Mouse (Mus musculus) forebrain, embryonic 13.5 days (tissue): Measurements from ENCODE around the gene Mrpl21. TPM values are rescaled to one million over a fixed set of nuclear protein-coding genes. Genes with fewer than 3 reads are reported as not detected.

Experiments used
- ATAC-seq: fragments of 200-750 bp; cut with Nextera tagmentation; 2 replicates; pipeline ENCODE4 v1.8.0; 2017
- H3K27ac ChIP-seq: fragments of 300-500 bp; sonication (generic); 2 replicates; pipeline ENCODE4 v1.5.1; 2015; ENCODE audit warnings: inconsistent platforms, mild to moderate bottlenecking, moderate library complexity
- H3K27me3 ChIP-seq: fragments of 300-500 bp; sonication (generic); 2 replicates; pipeline ENCODE4 v1.6.1; 2015; ENCODE audit warnings: mild to moderate bottlenecking, inconsistent platforms
- H3K36me3 ChIP-seq: fragments of 300-500 bp; sonication (generic); 2 replicates; pipeline ENCODE4 v1.6.1; 2015; ENCODE audit warnings: mild to moderate bottlenecking, inconsistent platforms; ENCODE audit not compliant: poor library complexity, severe bottlenecking
- H3K4me1 ChIP-seq: fragments of 300-500 bp; sonication (generic); 2 replicates; pipeline ENCODE4 v1.6.1; 2015; ENCODE audit warnings: inconsistent platforms
- H3K4me2 ChIP-seq: fragments of 300-500 bp; sonication (generic); 2 replicates; pipeline ENCODE4 v1.6.1; 2015; ENCODE audit warnings: inconsistent platforms, mild to moderate bottlenecking, moderate library complexity
- H3K4me3 ChIP-seq: fragments of 300-500 bp; sonication (generic); 2 replicates; pipeline ENCODE4 v1.5.1; 2015; ENCODE audit warnings: mild to moderate bottlenecking, inconsistent platforms
- H3K9ac ChIP-seq: fragments of 300-500 bp; sonication (generic); 2 replicates; pipeline ENCODE4 v1.6.1; 2015; ENCODE audit warnings: mild to moderate bottlenecking, inconsistent platforms
- H3K9me3 ChIP-seq: fragments of 300-500 bp; sonication (generic); replicated peaks from 2 replicates; pipeline ENCODE4 v1.6.1; 2016; ENCODE audit warnings: inconsistent platforms
- WGBS: fragments of 180-500 bp; shearing (Covaris S2); methylation state at CpG from one replicate; pipeline ENCODE4 v1.1.7; 2015; 5-methylcytosine and 5-hydroxymethylcytosine counted together
- polyA plus RNA-seq: library from polyadenylated mRNA; unstranded; fragments of >200 nt; fragmentation: Nextera tagmentation; extraction: Ambion mirVana; gene quantifications from 2 replicates; pipeline ENCODE4 v1.2.1, GENCODE M21; 2015

Gene Mrpl21
- polyA plus RNA-seq, 1 experiment from 2014 or later = 133 TPM

DNA sequence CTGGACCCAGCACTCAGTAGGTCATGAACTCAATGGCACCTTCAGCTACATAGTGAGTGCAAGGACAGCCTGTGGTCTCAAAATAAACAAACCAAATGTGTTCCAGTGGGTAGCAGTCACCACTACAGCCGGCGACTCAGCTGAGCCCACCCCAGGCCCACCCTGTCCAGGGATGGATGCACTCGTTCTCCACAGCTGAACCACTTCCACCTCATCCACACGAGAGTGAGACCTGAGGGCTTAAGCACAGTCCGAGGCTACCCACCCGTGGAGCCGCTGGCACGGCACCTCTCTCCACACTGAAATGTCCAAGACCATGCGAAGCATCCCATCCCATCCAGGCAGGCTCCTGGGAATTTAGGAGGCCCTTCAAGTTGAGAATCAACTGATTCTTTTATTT is 13.4 kb upstream of the Mrpl21 start:
- H3K27me3 ChIP-seq = no peaks in the 10 kb centered on the region
- H3K36me3 ChIP-seq = peaks cover 99% of the 10 kb centered on the region
- H3K4me3 ChIP-seq = no peak overlapping the region
- H3K27ac ChIP-seq = no peak overlapping the region
- H3K9ac ChIP-seq = no peak overlapping the region
- no peaks in the 10 kb centered on the region for H3K4me1 ChIP-seq
- ATAC-seq = no peak
- 89% methylated on average over 9 of the region's 9 CpGs for WGBS
- H3K9me3 ChIP-seq = no peaks in the 10 kb centered on the region
- no peak overlapping the region for H3K4me2 ChIP-seq

DNA sequence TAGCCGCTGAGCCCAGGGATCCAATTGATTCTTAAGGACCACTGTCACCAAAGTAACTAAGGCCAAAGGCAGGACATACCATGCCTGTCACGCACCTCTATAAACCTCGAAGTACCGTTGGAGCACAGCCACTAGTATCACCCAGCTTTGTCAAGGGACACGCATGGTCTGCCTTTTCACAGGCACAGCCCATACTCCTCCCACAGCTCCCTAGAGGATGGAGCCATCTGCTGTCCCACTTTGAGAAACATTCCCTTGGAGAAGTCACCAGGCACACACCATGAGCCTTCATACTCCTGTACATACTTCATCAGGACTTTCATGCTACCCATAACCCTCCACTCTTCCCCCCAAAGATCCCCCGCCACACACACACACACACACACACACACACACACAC is 12.9 kb upstream of the Mrpl21 start:
- ATAC-seq = no peak
- H3K9me3 ChIP-seq = no peaks in the 10 kb centered on the region
- H3K36me3 ChIP-seq = peaks cover 99% of the 10 kb centered on the region
- WGBS = 99% methylated on average over 6 of the region's 6 CpGs
- no peak overlapping the region for H3K9ac ChIP-seq
- H3K27ac ChIP-seq = no peak overlapping the region
- no peaks in the 10 kb centered on the region for H3K27me3 ChIP-seq
- no peak overlapping the region for H3K4me2 ChIP-seq
- no peak overlapping the region for H3K4me3 ChIP-seq
- no peaks in the 10 kb centered on the region for H3K4me1 ChIP-seq

DNA sequence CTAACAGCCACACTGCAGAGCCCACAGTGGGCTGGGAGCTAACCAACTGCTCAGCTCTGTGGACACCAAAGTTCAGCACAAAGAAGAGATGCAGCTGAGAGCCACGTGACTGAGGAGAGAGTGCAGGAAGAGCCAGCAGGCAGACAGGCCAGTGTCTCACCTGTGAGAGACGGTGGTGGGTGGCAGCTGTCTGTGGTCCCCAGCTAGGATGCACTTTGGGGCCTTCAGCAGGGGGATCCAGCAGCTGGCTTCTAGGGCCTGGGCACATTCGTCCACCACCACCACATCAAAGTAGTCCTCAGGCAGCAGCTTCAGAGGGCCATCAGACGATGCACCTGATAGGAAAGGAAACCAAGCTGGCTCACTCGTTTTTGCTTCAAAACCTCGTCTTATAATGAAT is 11.3 kb upstream of the Mrpl21 start:
- H3K4me3 ChIP-seq = no peak overlapping the region
- H3K27me3 ChIP-seq = no peaks in the 10 kb centered on the region
- no peaks in the 10 kb centered on the region for H3K4me1 ChIP-seq
- no peak overlapping the region for H3K27ac ChIP-seq
- H3K9ac ChIP-seq = no peak overlapping the region
- peaks cover 99% of the 10 kb centered on the region for H3K36me3 ChIP-seq
- no peaks in the 10 kb centered on the region for H3K9me3 ChIP-seq
- WGBS = 93% methylated on average over 6 of the region's 6 CpGs
- H3K4me2 ChIP-seq = no peak overlapping the region
- no peak for ATAC-seq

DNA sequence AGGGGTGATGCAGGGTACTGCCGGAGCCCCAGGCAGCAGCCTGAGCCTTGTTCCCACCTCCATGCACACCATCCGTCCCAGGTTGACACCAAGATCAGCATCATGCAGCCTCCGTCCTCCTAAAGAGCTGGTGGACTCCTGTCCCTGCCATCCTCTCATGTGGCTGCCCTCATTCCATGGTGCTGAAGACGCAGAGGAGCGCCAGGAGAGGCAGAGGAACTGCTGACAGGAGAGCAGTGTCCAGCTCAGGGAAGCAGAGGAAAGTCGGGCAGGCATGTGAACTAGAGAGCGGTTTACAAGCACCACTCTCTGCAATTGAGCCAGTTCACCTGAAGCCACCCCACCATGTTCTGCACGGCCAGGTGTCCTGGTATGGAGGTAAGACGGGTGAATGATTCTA is 9.4 kb upstream of the Mrpl21 start:
- no peak for ATAC-seq
- 95% methylated on average over 9 of the region's 9 CpGs for WGBS
- H3K27me3 ChIP-seq = no peaks in the 10 kb centered on the region

DNA sequence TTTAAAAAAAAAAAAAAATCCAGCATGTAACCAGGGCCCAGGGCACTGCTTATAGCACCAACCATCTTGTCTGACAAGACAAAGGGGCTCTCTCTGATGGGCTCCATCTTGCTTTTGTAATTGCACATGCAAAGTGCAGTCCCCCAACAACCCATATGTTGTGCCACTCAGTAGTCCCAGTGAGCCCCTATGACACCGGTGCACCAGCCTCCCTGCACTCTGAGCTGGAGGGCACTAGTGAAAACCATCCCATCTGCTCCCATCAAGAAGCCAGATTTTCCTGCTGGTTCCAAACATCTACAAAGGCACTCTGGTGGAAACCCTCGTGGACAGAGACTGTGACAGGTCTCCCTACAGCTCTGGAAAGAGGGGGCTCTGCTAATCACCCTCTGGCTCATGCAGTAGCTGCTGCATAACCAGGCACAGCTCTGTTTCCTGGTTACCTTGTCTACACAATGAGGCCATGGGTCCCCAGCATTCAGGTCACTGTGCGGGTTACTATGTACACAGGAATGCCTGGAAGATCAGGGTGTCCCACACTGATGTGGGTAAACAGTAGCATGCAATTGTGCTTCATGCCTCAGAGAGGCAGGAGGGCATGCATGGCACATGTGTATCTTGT is 6.8 kb upstream of the Mrpl21 start:
- Histone ChIP-seq H3K4me2 (no peak overlapping the region), H3K9ac (no peak overlapping the region), H3K4me3 (no peak overlapping the region), H3K27me3 (no peaks in the 10 kb centered on the region), H3K4me1 (no peaks in the 10 kb centered on the region), H3K27ac (no peak overlapping the region), H3K36me3 (peaks cover 91% of the 10 kb centered on the region), H3K9me3 (no peaks in the 10 kb centered on the region)
- ATAC-seq = no peak
- WGBS = 86% methylated on average over 3 of the region's 3 CpGs

More for the DNA sequence above, 9.4 kb upstream of the Mrpl21 start:
- Histone ChIP-seq H3K9ac (no peak overlapping the region), H3K36me3 (peaks cover 97% of the 10 kb centered on the region), H3K4me3 (no peak overlapping the region), H3K27ac (no peak overlapping the region), H3K4me2 (no peak overlapping the region), H3K9me3 (no peaks in the 10 kb centered on the region), H3K4me1 (no peaks in the 10 kb centered on the region)

DNA sequence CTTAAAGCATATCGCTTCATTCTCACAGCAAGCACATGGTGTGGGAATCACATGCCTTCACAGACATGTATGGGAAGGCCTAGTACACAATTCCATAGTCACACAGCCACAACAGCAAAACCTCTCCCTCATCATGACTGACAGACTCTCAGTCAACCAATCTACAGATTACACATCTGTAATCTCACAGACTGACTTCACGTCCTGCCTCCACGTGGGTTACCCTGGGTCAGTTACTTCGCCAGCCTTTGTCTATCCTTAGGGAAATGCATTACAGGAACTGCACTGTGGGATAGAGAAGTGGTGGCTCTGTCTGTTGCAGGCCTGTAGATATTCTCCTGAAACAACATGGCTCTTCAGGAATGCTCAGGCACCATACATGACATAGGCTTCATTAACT is 815 bp upstream of the Mrpl21 start:
- peak overlapping the region; percentile 81 for H3K4me2 ChIP-seq
- ATAC-seq = no peak
- no peaks in the 10 kb centered on the region for H3K9me3 ChIP-seq
- peak overlapping the region; percentile 82 for H3K4me3 ChIP-seq
- peaks cover 20% of the 10 kb centered on the region for H3K4me1 ChIP-seq
- H3K9ac ChIP-seq = peak overlapping the region; percentile 84
- H3K36me3 ChIP-seq = peaks cover 55% of the 10 kb centered on the region
- no peaks in the 10 kb centered on the region for H3K27me3 ChIP-seq
- WGBS = 84% methylated on average over 4 of the region's 4 CpGs
- H3K27ac ChIP-seq = no peak overlapping the region

DNA sequence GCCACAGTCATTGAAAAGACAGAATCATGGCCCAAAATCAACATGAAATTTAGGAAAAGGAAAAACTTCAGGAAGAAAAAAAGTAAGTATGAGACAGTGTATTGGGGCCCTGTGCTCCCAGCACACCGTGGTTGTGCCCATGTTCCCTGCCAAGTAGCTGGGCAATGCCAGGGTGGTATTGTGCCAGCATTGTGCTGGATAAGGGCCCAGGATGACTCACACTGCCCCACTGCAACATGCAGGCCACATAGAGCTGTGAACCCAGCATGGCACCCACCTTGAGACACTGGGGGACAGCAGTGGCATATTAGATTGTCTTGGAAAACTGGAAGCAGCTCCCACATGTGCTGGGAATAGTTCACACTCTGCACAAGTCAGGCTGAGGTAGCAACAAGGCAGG is 6.3 kb downstream of the Mrpl21 start:
- no peak overlapping the region for H3K4me3 ChIP-seq
- H3K27ac ChIP-seq = no peak overlapping the region
- ATAC-seq = no peak
- no peaks in the 10 kb centered on the region for H3K27me3 ChIP-seq
- peaks cover under 1% of the 10 kb centered on the region; the same call in 1 of the 2 replicates for H3K4me1 ChIP-seq
- no peak overlapping the region for H3K4me2 ChIP-seq
- WGBS = 96% methylated on average over 1 of the region's 1 CpGs
- peaks cover 70% of the 10 kb centered on the region for H3K36me3 ChIP-seq
- H3K9ac ChIP-seq = no peak overlapping the region
- H3K9me3 ChIP-seq = no peaks in the 10 kb centered on the region

DNA sequence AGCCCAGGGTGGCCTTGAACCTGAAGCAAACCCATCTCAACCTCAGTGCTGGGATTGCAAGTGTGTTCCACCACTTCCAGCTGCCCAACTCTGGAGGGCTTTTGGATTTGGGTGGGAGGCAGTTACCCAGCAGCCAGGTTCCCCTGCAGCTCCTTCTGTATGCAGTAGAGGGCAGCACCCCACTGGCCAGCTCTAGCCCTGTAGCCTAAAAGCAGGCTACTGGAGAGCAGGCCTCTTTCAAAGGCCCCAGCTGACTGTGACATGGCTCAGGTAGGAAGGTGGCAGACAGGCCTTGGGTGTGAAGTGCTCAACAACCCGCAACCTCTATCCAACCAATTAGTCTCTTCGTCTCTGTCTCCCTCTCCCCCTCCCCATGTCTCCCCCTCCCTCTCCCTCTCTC is 9.3 kb downstream of the Mrpl21 start:
- WGBS = 79% methylated on average over 2 of the region's 2 CpGs
- no peak overlapping the region for H3K4me2 ChIP-seq
- H3K9ac ChIP-seq = no peak overlapping the region
- peaks cover 53% of the 10 kb centered on the region for H3K36me3 ChIP-seq
- no peak overlapping the region for H3K4me3 ChIP-seq
- peak; percentile 55 for ATAC-seq
- H3K27ac ChIP-seq = no peak overlapping the region
- H3K9me3 ChIP-seq = no peaks in the 10 kb centered on the region
- H3K4me1 ChIP-seq = no peaks in the 10 kb centered on the region
- no peaks in the 10 kb centered on the region for H3K27me3 ChIP-seq

DNA sequence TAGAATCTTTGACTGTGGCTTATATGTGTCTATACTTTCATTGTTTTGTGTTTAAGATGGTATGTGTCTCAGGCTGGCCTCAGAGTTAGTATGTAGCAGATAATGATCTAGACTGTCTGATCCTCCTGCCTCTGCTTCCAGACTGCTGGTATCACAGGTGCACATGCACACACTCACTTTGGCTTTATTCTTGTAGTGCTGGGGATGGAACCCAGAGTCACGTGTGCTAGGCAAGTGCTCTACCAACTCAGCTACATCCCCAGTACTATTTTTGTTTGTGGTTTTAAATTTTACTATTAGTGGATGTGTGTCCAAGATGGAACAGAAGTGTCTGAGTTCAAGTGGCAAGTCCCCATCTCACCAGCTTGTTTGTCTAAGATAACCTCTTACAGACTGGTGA is 10.3 kb downstream of the Mrpl21 start:
- WGBS = 95% methylated on average over 1 of the region's 1 CpGs

DNA sequence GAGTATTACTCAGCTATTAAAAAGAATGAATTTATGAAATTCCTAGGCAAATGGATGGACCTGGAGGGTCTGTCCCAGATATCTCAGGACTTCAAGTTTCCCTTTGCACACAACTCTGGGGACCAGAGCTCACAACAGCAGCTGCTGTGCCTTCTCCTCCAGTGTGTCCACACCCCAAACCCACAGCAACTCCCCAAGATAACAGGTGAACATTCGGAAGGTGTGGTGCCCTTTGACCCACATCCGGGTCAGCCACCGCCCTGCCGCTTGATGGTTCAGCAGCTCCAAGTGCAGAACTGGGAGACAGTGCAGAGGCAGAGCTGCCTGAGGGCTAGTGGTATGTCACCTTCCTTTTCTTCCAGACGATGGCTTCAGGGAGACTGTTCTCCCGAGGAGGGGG is 12.5 kb downstream of the Mrpl21 start:
- Histone ChIP-seq H3K36me3 (peaks cover 29% of the 10 kb centered on the region), H3K4me1 (no peaks in the 10 kb centered on the region), H3K9me3 (no peaks in the 10 kb centered on the region), H3K4me3 (no peak overlapping the region), H3K9ac (no peak overlapping the region), H3K27me3 (no peaks in the 10 kb centered on the region), H3K27ac (no peak overlapping the region), H3K4me2 (no peak overlapping the region)
- ATAC-seq = no peak
- 91% methylated on average over 6 of the region's 6 CpGs for WGBS

More for the DNA sequence above, 10.3 kb downstream of the Mrpl21 start:
- Histone ChIP-seq H3K9ac (no peak overlapping the region), H3K4me1 (no peaks in the 10 kb centered on the region), H3K4me2 (no peak overlapping the region), H3K36me3 (peaks cover 47% of the 10 kb centered on the region), H3K27me3 (no peaks in the 10 kb centered on the region), H3K27ac (no peak overlapping the region), H3K9me3 (no peaks in the 10 kb centered on the region), H3K4me3 (no peak overlapping the region)
- no peak for ATAC-seq

DNA sequence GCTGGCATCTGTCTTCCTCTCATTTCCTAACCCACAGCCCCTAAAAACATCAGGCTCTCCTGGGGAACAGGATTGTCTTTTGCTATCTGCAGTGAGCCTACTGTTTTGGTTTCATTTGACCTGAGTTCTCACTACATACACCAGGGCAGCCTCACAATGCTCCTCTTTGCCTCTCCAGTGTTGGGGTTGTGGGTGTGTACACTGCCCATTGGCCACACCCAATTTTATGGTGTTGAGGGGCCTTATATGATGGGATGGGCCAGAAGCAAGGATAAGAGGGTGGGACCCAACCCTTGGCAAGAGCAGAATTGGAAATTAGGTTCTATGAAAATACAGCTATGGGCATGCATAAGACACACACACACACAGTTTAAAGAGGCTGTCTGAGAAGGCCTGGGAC is 14.3 kb downstream of the Mrpl21 start:
- no peaks in the 10 kb centered on the region for H3K27me3 ChIP-seq
- ATAC-seq = no peak

DNA sequence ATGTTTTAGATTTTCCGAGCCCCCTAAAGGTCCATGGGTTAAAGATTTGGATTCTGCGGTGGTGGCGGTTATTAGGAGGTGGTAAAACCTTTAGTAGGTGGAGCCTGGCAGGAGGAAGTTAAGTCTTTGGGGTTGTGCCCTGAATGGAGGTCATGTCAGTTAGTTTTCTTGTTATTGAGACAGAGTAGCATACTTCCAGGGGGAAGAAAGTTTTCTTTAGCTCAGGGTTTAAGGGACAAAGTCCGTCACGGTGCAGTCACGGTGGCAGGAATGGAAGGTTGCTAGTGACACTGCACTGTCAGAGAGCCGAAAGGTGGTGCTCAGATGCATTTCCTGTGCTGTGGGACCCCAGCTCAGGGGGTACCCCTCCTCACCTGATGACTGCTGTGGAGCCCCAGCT is 15.1 kb downstream of the Mrpl21 start:
- Histone ChIP-seq H3K4me1 (no peaks in the 10 kb centered on the region), H3K27ac (no peak overlapping the region), H3K4me3 (no peak overlapping the region), H3K36me3 (peaks cover 7% of the 10 kb centered on the region), H3K27me3 (no peaks in the 10 kb centered on the region), H3K9me3 (no peaks in the 10 kb centered on the region), H3K4me2 (no peak overlapping the region), H3K9ac (no peak overlapping the region)
- no peak for ATAC-seq
- WGBS = 88% methylated on average over 7 of the region's 7 CpGs

More for the DNA sequence above, 14.3 kb downstream of the Mrpl21 start:
- no peak overlapping the region for H3K4me3 ChIP-seq
- H3K9ac ChIP-seq = no peak overlapping the region
- H3K4me1 ChIP-seq = no peaks in the 10 kb centered on the region
- H3K9me3 ChIP-seq = no peaks in the 10 kb centered on the region
- H3K27ac ChIP-seq = no peak overlapping the region
- peaks cover 12% of the 10 kb centered on the region for H3K36me3 ChIP-seq
- no peak overlapping the region for H3K4me2 ChIP-seq

DNA sequence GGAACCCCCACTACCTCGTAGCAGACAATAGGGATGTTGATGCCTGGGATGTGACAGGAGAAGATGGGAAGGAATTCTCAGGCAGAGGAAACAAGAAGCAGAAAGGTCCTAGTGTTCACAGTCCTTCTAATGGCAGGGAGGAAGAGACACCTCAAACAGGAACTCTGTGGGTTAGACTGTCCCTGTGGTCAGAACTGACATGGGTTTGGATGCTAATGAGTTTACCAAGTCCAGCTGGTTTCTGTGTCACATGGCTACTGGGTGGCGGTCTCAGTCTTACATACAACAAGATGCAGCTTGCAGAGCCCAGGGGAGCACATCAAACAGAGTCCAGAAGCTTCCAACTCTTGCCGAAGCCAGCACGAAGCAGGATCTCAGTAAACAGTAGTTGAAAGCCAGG is 21.3 kb downstream of the Mrpl21 start:
- Histone ChIP-seq H3K9me3 (no peaks in the 10 kb centered on the region), H3K27ac (no peak overlapping the region), H3K4me2 (no peak overlapping the region), H3K36me3 (no peaks in the 10 kb centered on the region), H3K9ac (no peak overlapping the region), H3K27me3 (peaks cover 3% of the 10 kb centered on the region; the same call in 1 of the 2 replicates), H3K4me3 (no peak overlapping the region), H3K4me1 (no peaks in the 10 kb centered on the region)
- WGBS = 78% methylated on average over 4 of the region's 4 CpGs
- no peak for ATAC-seq
